Mouse (Mus musculus) cortical plate, adult 2 months (tissue): ENCODE data around the gene Fam131c.

Experiments used
- CTCF ChIP-seq: fragments of 200-500 bp; IDR thresholded peaks from 2 replicates; pipeline ENCODE4 v1.5.1; 2011; ENCODE audit warnings: mild to moderate bottlenecking, control low read depth, low read length; ENCODE audit not compliant: insufficient read depth; ENCODE audit errors: extremely low read depth
- POLR2A ChIP-seq: fragments of 200-500 bp; IDR thresholded peaks from 2 replicates; pipeline ENCODE4 v1.6.1; 2011; ENCODE audit warnings: mild to moderate bottlenecking, low read length, control low read depth; ENCODE audit not compliant: insufficient read depth; ENCODE audit errors: extremely low read depth

- TF ChIP-seq CTCF: no peak
- TF ChIP-seq POLR2A: no peak
These were observed 38.1 kb upstream of the Fam131c start for GRCm38 (mm10) chr4:141329968-141330367.
